Comparison of ENCODE assay signal across 9 mouse cellular contexts in genomic region chr11:95988533-95988932, GRCm38 (mm10). TPM values are rescaled to one million over a fixed set of nuclear protein-coding genes. Genes with fewer than 3 reads are reported as not detected.
DNase-seq lines count a peak whose midpoint lies in the region; ATAC-seq and TF ChIP-seq lines count a peak whose summit lies in the region.
"Had no signal": no experiment of that assay in that cellular context is flagged by ENCODE, and none has a peak within 500 bp of the region (broad histone marks: within the 10 kb centered on the region; RNA-seq: fewer than 3 reads in every experiment).

No protein-coding gene starts in this region.

- H3K4me2 ChIP-seq in intestine, embryonic 14.5 days (ENCODE audit: low read length): no peak overlapping the region
- H3K4me2 ChIP-seq in liver, embryonic 11.5 days: peak overlapping the region; percentile 26
- H3K4me2 ChIP-seq in neural tube, embryonic 15.5 days: peak overlapping the region; percentile 15; the same call in 1 of the 2 replicates

- ATAC-seq in intestine, embryonic 14.5 days (replicated peaks; ENCODE audit: low FRiP score, low TSS enrichment, low read depth): no peak
- no peak for ATAC-seq in liver, embryonic 11.5 days (replicated peaks; ENCODE audit: low FRiP score)
- 0 out of 2 replicates have a peak, but pooled peaks have one; percentile 19 for ATAC-seq in neural tube, embryonic 15.5 days (ENCODE audit: low FRiP score)
- ATAC-seq in monocyte, adult 5-6 weeks (replicated peaks; ENCODE audit: insufficient number of reproducible peaks, low FRiP score, low TSS enrichment, poor library complexity, severe bottlenecking): no peak

- no peak for TF ChIP-seq EP300 in ES-Bruce4 (IDR thresholded peaks at IDR 0.05; ENCODE audit: insufficient read depth, low read depth, low read length)

- peak overlapping the region; percentile 95; the same call in 1 of the 2 replicates for H3K9ac ChIP-seq in ES-Bruce4 (ENCODE audit: low read depth, poor library complexity, severe bottlenecking)
- H3K9ac ChIP-seq in intestine, embryonic 14.5 days (ENCODE audit: low read length): no peak overlapping the region
- peak overlapping the region; percentile 50 for H3K9ac ChIP-seq in liver, embryonic 11.5 days (ENCODE audit: low read depth, low read length)
- H3K9ac ChIP-seq in neural tube, embryonic 15.5 days (replicated peaks): no peak overlapping the region

- no peak for TF ChIP-seq CTCF in ES-Bruce4 (IDR thresholded peaks at IDR 0.05; ENCODE audit: low read depth, low read length)

- no peaks in the 10 kb centered on the region for H3K9me3 ChIP-seq in ES-Bruce4 (replicated peaks; ENCODE audit: control insufficient read depth, insufficient read depth, low read length, poor library complexity, severe bottlenecking)
- H3K9me3 ChIP-seq in intestine, embryonic 14.5 days (ENCODE audit: control insufficient read depth, low read length): no peaks in the 10 kb centered on the region
- H3K9me3 ChIP-seq in liver, embryonic 11.5 days (ENCODE audit: control insufficient read depth, low read length): no peaks in the 10 kb centered on the region
- no peaks in the 10 kb centered on the region for H3K9me3 ChIP-seq in neural tube, embryonic 15.5 days (replicated peaks)

- no peak overlapping the region for H3K4me3 ChIP-seq in ES-Bruce4 (ENCODE audit: low read depth, low read length)
- no peak overlapping the region for H3K4me3 ChIP-seq in intestine, embryonic 14.5 days (ENCODE audit: low read depth, low read length)
- H3K4me3 ChIP-seq in liver, embryonic 11.5 days (ENCODE audit: low read depth, low read length): no peak overlapping the region
- no peak overlapping the region for H3K4me3 ChIP-seq in neural tube, embryonic 15.5 days (replicated peaks)

- peak overlapping the region; percentile 33 for H3K27ac ChIP-seq in ES-Bruce4 (ENCODE audit: insufficient read depth, low read length)
- no peak overlapping the region for H3K27ac ChIP-seq in intestine, embryonic 14.5 days (ENCODE audit: low read depth)
- H3K27ac ChIP-seq in liver, embryonic 11.5 days (ENCODE audit: low read depth, low read length): peak overlapping the region; percentile 67
- H3K27ac ChIP-seq in neural tube, embryonic 15.5 days (replicated peaks): peak overlapping the region; percentile 19; the same call in 1 of the 2 replicates

- peaks cover 7% of the 10 kb centered on the region for H3K4me1 ChIP-seq in ES-Bruce4 (ENCODE audit: control insufficient read depth, insufficient read depth, low read length)
- peaks cover 47% of the 10 kb centered on the region for H3K4me1 ChIP-seq in intestine, embryonic 14.5 days (replicated peaks; ENCODE audit: control insufficient read depth, insufficient read depth, low read length)
- H3K4me1 ChIP-seq in liver, embryonic 11.5 days (replicated peaks; ENCODE audit: control insufficient read depth, insufficient read depth, low read length): peaks cover 64% of the 10 kb centered on the region
- peaks cover 37% of the 10 kb centered on the region for H3K4me1 ChIP-seq in neural tube, embryonic 15.5 days

- peaks cover 2% of the 10 kb centered on the region; the same call in 1 of the 2 replicates for H3K36me3 ChIP-seq in ES-Bruce4 (ENCODE audit: control insufficient read depth, insufficient read depth, low read length, poor library complexity, severe bottlenecking)
- H3K36me3 ChIP-seq in intestine, embryonic 14.5 days (ENCODE audit: control insufficient read depth, insufficient read depth, low read length): 0 out of 2 replicates have a peak, but pooled peaks cover 3% of the 10 kb centered on the region
- H3K36me3 ChIP-seq in liver, embryonic 11.5 days (ENCODE audit: control insufficient read depth, insufficient read depth, low read length): no peaks in the 10 kb centered on the region; the same call in 1 of the 2 replicates
- H3K36me3 ChIP-seq in neural tube, embryonic 15.5 days: no peaks in the 10 kb centered on the region

- TF ChIP-seq POLR2A in ES-Bruce4 (IDR thresholded peaks at IDR 0.05; ENCODE audit: insufficient read depth, low read length): no peak

- no peaks in the 10 kb centered on the region for H3K27me3 ChIP-seq in ES-Bruce4 (ENCODE audit: control insufficient read depth, insufficient read depth, low read length, poor library complexity, severe bottlenecking)
- no peaks in the 10 kb centered on the region for H3K27me3 ChIP-seq in intestine, embryonic 14.5 days (replicated peaks; ENCODE audit: control insufficient read depth, insufficient read depth, low read length)
- H3K27me3 ChIP-seq in liver, embryonic 11.5 days (replicated peaks; ENCODE audit: control insufficient read depth, insufficient read depth, low read length): no peaks in the 10 kb centered on the region
- H3K27me3 ChIP-seq in neural tube, embryonic 15.5 days (replicated peaks): no peaks in the 10 kb centered on the region

- 60% methylated on average over 9 of the region's 9 CpGs for WGBS in intestine, embryonic 14.5 days
- 73% methylated on average over 9 of the region's 9 CpGs for WGBS in liver, embryonic 11.5 days
- WGBS in neural tube, embryonic 15.5 days: 43% methylated on average over 9 of the region's 9 CpGs

- intact Hi-C loops in gastrocnemius, postnatal 14 days (cut with DNase I; ENCODE audit: low total_unique reads): no loop called here

- DNase-seq in adrenal gland, adult 2 months: peak; percentile 86
- DNase-seq in gastrocnemius, postnatal 14 days: peak; percentile 72
- DNase-seq in intestine, embryonic 14.5 days (ENCODE audit: low spot score): peak; percentile 75
- DNase-seq in liver, embryonic 11.5 days (ENCODE audit: low spot score): no peak
- DNase-seq in cerebellum, adult 8-10 months: no peak

RNA-seq across cellular contexts. Expression of gene Igf2bp1, which starts 17.2 kb away (rescaled TPM):
- polyA plus RNA-seq in ES-Bruce4 (2011; ENCODE audit: insufficient read depth, insufficient read length, low read depth, missing spikeins): 379 and 392 TPM in 2 replicates
- under 1 TPM; 0.59 to 0.95 TPM for total RNA-seq in adrenal gland, adult 2 months (2021)
- polyA plus RNA-seq in adrenal gland, adult 2 months (2012; rRNA removed): 0.10 and 0.19 TPM in 2 replicates
- under 1 TPM; 0.10 to 0.11 TPM for total RNA-seq in gastrocnemius, postnatal 14 days (2021)
- 35.7 and 38.6 TPM in 2 replicates for polyA plus RNA-seq in intestine, embryonic 14.5 days (2014; fragmentation: Nextera tagmentation; extraction: Ambion mirVana)
- polyA plus RNA-seq in liver, embryonic 11.5 days (2014; fragmentation: Nextera tagmentation; extraction: Ambion mirVana): 54.1 and 56.0 TPM in 2 replicates
- 6.7 and 12.0 TPM in 2 replicates for polyA plus RNA-seq in neural tube, embryonic 15.5 days (2015; fragmentation: Nextera tagmentation; extraction: Ambion mirVana)
- not detected in 3 replicates for total RNA-seq in monocyte, adult 5-6 weeks (2017)

RNA-seq across cellular contexts. Expression of gene Gip, which starts 35.8 kb away (rescaled TPM):
- polyA plus RNA-seq in ES-Bruce4 (2011; ENCODE audit: insufficient read depth, insufficient read length, low read depth, missing spikeins): not detected in 2 replicates
- not detected for total RNA-seq in adrenal gland, adult 2 months (2021)
- not detected in 2 replicates for polyA plus RNA-seq in adrenal gland, adult 2 months (2012; rRNA removed)
- not detected for total RNA-seq in gastrocnemius, postnatal 14 days (2021)
- 2.2 TPM in 1 of 2 replicates, not detected in the other for polyA plus RNA-seq in intestine, embryonic 14.5 days (2014; fragmentation: Nextera tagmentation; extraction: Ambion mirVana)
- not detected in 2 replicates for polyA plus RNA-seq in liver, embryonic 11.5 days (2014; fragmentation: Nextera tagmentation; extraction: Ambion mirVana)
- polyA plus RNA-seq in neural tube, embryonic 15.5 days (2015; fragmentation: Nextera tagmentation; extraction: Ambion mirVana): not detected in 2 replicates
- not detected in 3 replicates for total RNA-seq in monocyte, adult 5-6 weeks (2017)
- total RNA-seq: left cerebral cortex, postnatal 10 days had no signal

RNA-seq across cellular contexts. Expression of gene Snf8, which starts 46.2 kb away (rescaled TPM):
- 56.1 and 62.1 TPM in 2 replicates for polyA plus RNA-seq in ES-Bruce4 (2011; ENCODE audit: insufficient read depth, insufficient read length, low read depth, missing spikeins)
- total RNA-seq in adrenal gland, adult 2 months (2021): 10 to 100 TPM; 79.5 to 92.8 TPM
- 9.6 and 11.3 TPM in 2 replicates for polyA plus RNA-seq in adrenal gland, adult 2 months (2012; rRNA removed)
- total RNA-seq in gastrocnemius, postnatal 14 days (2021): 10 to 100 TPM; 27.6 to 31.7 TPM
- 37.1 and 39.3 TPM in 2 replicates for polyA plus RNA-seq in intestine, embryonic 14.5 days (2014; fragmentation: Nextera tagmentation; extraction: Ambion mirVana)
- polyA plus RNA-seq in liver, embryonic 11.5 days (2014; fragmentation: Nextera tagmentation; extraction: Ambion mirVana): 48.8 and 50.0 TPM in 2 replicates
- polyA plus RNA-seq in neural tube, embryonic 15.5 days (2015; fragmentation: Nextera tagmentation; extraction: Ambion mirVana): 125 and 137 TPM in 2 replicates
- 66.0 to 93.9 TPM (median 80.9 TPM) in 3 replicates for total RNA-seq in monocyte, adult 5-6 weeks (2017)

Comparison
In these comparisons a context has a peak if more than half of its experiments do, and no peak if none do; other contexts are left out.
1. H3K9ac ChIP-seq: peak in ES-Bruce4 (single experiment) and liver, embryonic 11.5 days (single experiment); none in intestine, embryonic 14.5 days (single experiment) and neural tube, embryonic 15.5 days (single experiment).
2. DNase-seq: peak in adrenal gland, adult 2 months (single experiment), gastrocnemius, postnatal 14 days (single experiment) and intestine, embryonic 14.5 days (single experiment); none in liver, embryonic 11.5 days (single experiment) and cerebellum, adult 8-10 months (single experiment).